Mouse (Mus musculus) bone marrow, adult 2 months (tissue): ENCODE results near the gene Cdh10. TPM values are rescaled to one million over a fixed set of nuclear protein-coding genes. Genes with fewer than 3 reads are reported as not detected.
A peak's percentile ranks its signal among the peaks of the same experiment; 100 is the strongest.

Experiments
- H3K27ac ChIP-seq: fragments of 200-500 bp; 2 replicates; pipeline ENCODE4 v1.5.1; 2012; ENCODE audit warnings: low read depth, mild to moderate bottlenecking, control low read depth, inconsistent platforms, low read length; ENCODE audit not compliant: control insufficient read depth, poor library complexity, insufficient read depth
- H3K4me1 ChIP-seq: fragments of 200-500 bp; 2 replicates; pipeline ENCODE4 v1.6.1; 2011; ENCODE audit warnings: low read length; ENCODE audit not compliant: control insufficient read depth, insufficient read depth
- H3K4me3 ChIP-seq: fragments of 200-500 bp; replicated peaks from 2 replicates; pipeline ENCODE3; 2011; ENCODE audit warnings: mild to moderate bottlenecking, low read depth, low read length, control low read depth; ENCODE audit not compliant: control insufficient read depth
- CTCF ChIP-seq: fragments of 200-500 bp; IDR thresholded peaks from 2 replicates; pipeline ENCODE4 v1.5.1; 2011; ENCODE audit warnings: low read length, control low read depth; ENCODE audit not compliant: control insufficient read depth, insufficient read depth
- POLR2A ChIP-seq: fragments of 200-500 bp; IDR thresholded peaks from 2 replicates; pipeline ENCODE4 v1.6.1; 2011; ENCODE audit warnings: low read depth, mild to moderate bottlenecking, control low read depth, low read length, borderline replicate concordance; ENCODE audit not compliant: control insufficient read depth
- WGBS: fragments of 180-500 bp; shearing (Covaris S2); methylation state at CpG from one replicate; pipeline ENCODE4 v1.1.7; 2018; 5-methylcytosine and 5-hydroxymethylcytosine counted together
- polyA plus RNA-seq: library from polyadenylated mRNA; stranded (reverse); fragments of >200 nt; gene quantifications from 2 replicates; pipeline ENCODE4 v1.2.4, GENCODE M21; 2011; ENCODE audit warnings: low replicate concordance; ENCODE audit not compliant: missing spikeins, insufficient read depth, insufficient read length

The Cdh10 gene
- polyA plus RNA-seq: 0.77 TPM in 1 of 2 replicates, not detected in the other

DNA sequence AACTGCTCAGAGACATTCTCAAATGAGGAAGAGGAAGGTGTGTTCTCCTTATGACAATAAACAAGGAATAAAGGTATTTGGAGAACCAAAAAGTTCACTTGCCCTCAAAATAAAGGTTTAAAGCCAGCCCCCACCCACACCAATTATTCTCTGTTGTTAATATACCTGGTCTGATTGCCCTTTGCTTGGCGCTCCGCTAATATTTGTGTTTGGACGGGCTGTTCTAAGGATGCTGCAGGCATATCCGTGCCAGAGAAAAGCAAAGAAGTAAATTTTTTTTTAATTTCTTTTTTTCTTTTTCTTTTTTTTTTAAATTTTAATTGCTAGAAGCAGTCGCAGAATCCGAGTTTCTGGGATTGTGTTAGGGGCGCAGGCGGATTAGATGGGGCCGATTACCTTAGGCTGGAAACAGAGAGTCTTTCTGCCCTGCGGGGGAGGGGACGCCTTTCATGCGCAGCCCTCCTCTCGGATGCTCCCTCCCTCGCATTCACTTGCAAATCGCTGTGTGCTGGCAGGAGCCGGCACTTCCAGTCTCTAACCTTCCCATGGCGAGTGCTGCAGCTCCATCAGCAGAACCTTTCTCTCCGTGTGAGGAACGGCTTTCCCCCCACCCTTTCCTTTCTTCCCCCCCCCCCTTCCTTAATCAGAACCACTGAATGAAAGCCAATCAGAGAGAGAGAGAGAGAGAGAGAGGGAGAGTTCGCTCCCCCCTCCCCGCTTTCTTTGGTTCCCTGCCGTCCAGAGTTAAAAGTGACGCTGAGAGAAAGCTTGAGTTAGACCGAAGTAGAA lies at the start of gene Cdh10:
Gene Cdh10 (plus strand): TSS at position 763 of the 789 bp plus-strand sequence.
- no peak for TF ChIP-seq POLR2A
- no peak for TF ChIP-seq CTCF
- WGBS: 3% methylated on average over 24 of the region's 24 CpGs

DNA sequence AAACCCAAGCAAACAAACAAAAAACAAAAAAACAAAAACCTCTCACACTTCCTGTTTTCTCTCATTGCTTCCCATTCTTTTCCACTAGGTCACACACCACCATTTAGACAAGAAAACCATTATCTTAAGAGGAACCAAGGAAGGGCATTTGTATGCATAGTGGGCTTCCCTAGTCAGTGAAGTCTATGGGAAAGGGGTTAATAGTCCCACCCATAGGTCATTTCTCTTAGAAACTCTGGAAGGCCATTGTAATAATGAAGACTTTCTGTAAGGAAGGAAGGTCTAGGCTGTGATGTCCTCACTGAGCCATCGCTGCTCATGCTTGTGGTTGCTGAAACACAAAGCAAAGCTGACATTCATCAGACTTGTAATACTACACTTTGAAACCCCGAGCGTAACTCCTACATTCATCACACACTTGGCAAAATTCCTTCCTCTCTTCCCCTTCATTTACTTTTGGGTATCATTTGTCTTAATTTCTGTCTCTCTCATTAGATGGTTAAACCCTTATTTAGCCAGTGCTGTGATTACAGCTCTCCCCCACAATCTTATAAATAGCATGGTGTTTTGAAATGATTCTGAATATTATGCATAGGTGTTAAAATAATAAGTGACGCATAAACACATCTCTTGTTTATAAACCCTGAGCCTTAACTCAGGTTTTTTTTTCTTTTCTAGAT lies 9.5 kb upstream of the Cdh10 start:
- WGBS: 91% methylated on average over 4 of the region's 4 CpGs
- no peak for TF ChIP-seq POLR2A
- TF ChIP-seq CTCF: no peak
- H3K4me3 ChIP-seq: no peak overlapping the region
- no peaks in the 10 kb centered on the region for H3K4me1 ChIP-seq
- H3K27ac ChIP-seq: no peak overlapping the region

More for the DNA sequence above, at the start of gene Cdh10:
- H3K4me3 ChIP-seq: no peak within 1 kb of the TSS
- H3K4me1 ChIP-seq: no peaks in the 10 kb centered on the region
- H3K27ac ChIP-seq: no peak within 1 kb of the TSS

DNA sequence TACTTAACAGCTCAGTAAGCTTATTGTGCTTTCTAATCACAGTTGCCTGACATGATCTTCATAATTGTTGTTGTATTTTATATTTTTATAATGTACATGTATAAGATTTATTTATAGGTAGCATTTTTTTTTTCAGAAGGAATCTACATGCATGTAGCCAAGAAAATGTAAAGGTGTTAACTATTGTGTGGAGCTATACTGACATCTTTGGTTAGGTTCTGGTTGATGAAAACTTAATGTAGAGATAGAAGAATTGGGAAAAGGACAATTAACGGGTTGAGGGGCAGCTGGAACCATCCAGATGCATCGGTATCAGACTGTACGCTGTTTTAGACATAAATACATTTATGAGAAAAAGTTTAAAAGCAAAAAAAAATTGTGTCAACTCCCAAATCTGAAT lies 1.0 kb upstream of the Cdh10 start:
- H3K4me3 ChIP-seq: no peak overlapping the region
- no peak overlapping the region for H3K27ac ChIP-seq
- TF ChIP-seq CTCF (no peak), POLR2A (no peak)
- no peaks in the 10 kb centered on the region for H3K4me1 ChIP-seq
- 70% methylated on average over 3 of the region's 3 CpGs for WGBS

DNA sequence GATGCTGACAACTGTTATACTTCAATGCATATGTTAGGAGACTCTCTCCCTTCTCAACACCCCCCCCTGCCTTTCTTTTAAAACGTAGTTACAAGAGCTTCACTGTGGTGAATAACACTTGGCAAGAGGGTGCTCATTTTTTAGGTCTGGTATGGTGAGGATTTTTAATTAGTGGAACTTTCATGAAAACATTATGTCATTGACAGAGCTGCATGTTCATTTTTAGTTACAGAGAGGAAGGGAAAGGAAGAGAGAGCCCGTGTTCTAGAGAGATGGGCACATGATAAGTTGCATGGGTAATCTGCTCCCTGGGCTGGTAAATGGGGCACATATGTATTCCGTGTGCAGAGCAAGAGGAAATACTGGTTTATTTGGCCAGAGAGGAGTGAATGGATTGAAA lies 1.5 kb downstream of the Cdh10 start:
- H3K27ac ChIP-seq: no peak overlapping the region
- WGBS: 10% methylated on average over 3 of the region's 3 CpGs
- H3K4me3 ChIP-seq: no peak overlapping the region
- TF ChIP-seq CTCF (no peak), POLR2A (no peak)
- no peaks in the 10 kb centered on the region for H3K4me1 ChIP-seq

DNA sequence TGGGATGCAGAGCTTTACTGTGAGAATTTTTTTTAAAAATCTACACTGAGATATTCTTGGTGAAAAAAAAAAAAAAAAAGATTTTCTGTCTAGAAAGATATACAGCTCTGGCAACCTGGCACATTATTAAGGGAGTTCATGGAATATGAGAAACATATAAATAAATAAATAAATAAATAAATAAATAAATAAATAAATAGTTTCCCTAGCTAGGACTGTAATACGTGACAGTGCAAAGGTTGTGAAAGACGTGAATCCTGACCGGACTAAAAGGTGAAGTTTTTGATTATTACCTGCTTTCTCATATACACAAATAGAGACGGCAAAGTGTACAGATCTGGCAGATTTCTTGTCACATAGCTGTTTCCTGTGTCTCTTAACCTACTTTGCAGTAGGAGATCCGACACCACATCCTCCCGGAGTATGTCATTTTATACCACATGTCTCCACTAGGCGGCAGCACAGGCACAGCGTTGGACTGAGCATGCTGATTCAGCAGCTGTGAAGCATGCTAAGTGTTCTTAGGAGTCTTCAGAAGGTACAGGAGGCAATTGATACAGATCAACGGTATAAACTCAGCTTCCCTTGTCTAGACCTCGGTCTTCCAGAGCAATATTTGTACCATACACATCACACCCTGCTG lies 2.5 kb downstream of the Cdh10 start:
- Histone ChIP-seq H3K4me1 (no peaks in the 10 kb centered on the region), H3K4me3 (no peak overlapping the region), H3K27ac (no peak overlapping the region)
- WGBS: 17% methylated on average over 10 of the region's 10 CpGs
- TF ChIP-seq CTCF (peak; percentile 73), POLR2A (no peak)

DNA sequence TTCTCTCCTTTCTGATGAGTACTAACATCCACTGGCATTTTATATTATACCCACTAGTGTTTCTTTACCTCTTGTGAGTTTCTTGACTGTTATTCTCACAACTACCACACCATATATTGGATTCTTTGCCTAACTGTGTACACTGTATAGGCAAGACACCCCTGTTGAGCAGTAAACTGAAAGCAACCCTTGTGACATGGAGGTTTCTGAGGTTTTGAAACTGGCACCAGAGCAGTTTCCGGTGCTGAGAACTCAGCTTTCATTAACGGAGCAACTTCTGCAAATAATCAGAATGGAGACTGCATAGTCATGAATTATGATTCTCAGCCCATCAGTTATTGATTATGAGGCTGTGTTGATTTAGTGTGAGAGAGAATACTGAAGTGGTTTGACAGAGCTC lies 4.7 kb downstream of the Cdh10 start:
- TF ChIP-seq CTCF: no peak
- TF ChIP-seq POLR2A: no peak
- Histone ChIP-seq H3K27ac (no peak overlapping the region), H3K4me1 (no peaks in the 10 kb centered on the region), H3K4me3 (no peak overlapping the region)
- WGBS: 27% methylated on average over 2 of the region's 2 CpGs

- Histone ChIP-seq H3K4me3 (no peak overlapping the region), H3K4me1 (no peaks in the 10 kb centered on the region), H3K27ac (no peak overlapping the region)
- WGBS: 14% methylated on average over 4 of the region's 4 CpGs
- TF ChIP-seq CTCF (no peak), POLR2A (no peak)
Observed at GRCm38 (mm10) chr15:18832263-18832662, 13.5 kb downstream of the Cdh10 start.

- H3K4me1 ChIP-seq: no peaks in the 10 kb centered on the region
- no peak for TF ChIP-seq CTCF
- no peak for TF ChIP-seq POLR2A
Observed at GRCm38 (mm10) chr15:18841769-18842168, 23.0 kb downstream of the Cdh10 start.

More at GRCm38 (mm10) chr15:18841769-18842168, 23.0 kb downstream of the Cdh10 start:
- no peak overlapping the region for H3K4me3 ChIP-seq
- 76% methylated on average over 2 of the region's 2 CpGs for WGBS
- no peak overlapping the region for H3K27ac ChIP-seq
